Mouse (Mus musculus) cerebellum, adult 2 months (tissue): ENCODE data around the gene Gm6899.

Experiments
- CTCF ChIP-seq: fragments of 200-500 bp; IDR thresholded peaks from 2 replicates; pipeline ENCODE4 v1.5.1; 2011; ENCODE audit warnings: low read depth, mild to moderate bottlenecking, control low read depth, low read length, moderate library complexity, borderline replicate concordance; ENCODE audit not compliant: insufficient read depth
- POLR2A ChIP-seq: fragments of 200-500 bp; IDR thresholded peaks from 2 replicates; pipeline ENCODE4 v1.6.1; 2011; ENCODE audit warnings: low read length, control low read depth, borderline replicate concordance; ENCODE audit not compliant: insufficient read depth

GRCm38 (mm10) chr11:26596186-26596585, 3.1 kb downstream of the Gm6899 start:
- TF ChIP-seq CTCF = no peak
- TF ChIP-seq POLR2A = no peak
